Mouse (Mus musculus): Measurements from ENCODE around the gene Alkbh2. TPM values are rescaled to one million over a fixed set of nuclear protein-coding genes. Genes with fewer than 3 reads are reported as not detected.
A peak's percentile ranks its signal among the peaks of the same experiment; 100 is the strongest.

Alkbh2 gene
- polyA plus RNA-seq, 1 experiment from 2014 or later: 5.8 TPM

DNA sequence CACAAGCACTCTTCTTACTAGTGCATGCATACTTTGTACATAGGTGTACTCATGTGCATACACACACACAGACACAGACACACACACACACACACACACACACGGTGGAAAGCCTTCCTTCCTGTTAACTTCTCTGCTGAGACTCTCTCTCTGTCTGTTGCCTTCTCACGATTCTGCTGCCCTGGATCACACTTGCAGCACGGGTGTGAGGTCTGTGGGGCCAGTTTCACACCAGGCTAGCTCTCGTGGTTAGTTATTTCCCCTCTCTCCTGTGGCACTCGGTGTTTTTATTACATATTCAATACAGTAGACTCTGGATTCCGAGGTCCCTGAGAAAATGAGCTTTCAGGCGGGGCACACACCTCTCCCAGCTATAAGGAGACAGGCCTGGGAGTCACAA lies 11.4 kb downstream of the Alkbh2 start:
- WGBS: 94% methylated on average over 7 of the region's 7 CpGs
- Histone ChIP-seq H3K4me1 (ENCODE audit: control insufficient read depth, insufficient read depth, low read length) (no peaks in the 10 kb centered on the region), H3K27me3 (ENCODE audit: control insufficient read depth, insufficient read depth, low read depth, low read length) (no peaks in the 10 kb centered on the region), H3K36me3 (ENCODE audit: control insufficient read depth, insufficient read depth, low read length) (peaks cover 39% of the 10 kb centered on the region), H3K27ac (ENCODE audit: low read length) (no peak overlapping the region), H3K4me3 (ENCODE audit: low read depth, low read length) (no peak overlapping the region), H3K9ac (ENCODE audit: low read depth, low read length) (no peak overlapping the region), H3K4me2 (ENCODE audit: low read length) (no peak overlapping the region), H3K9me3 (replicated peaks; ENCODE audit: control insufficient read depth, low read length, poor library complexity, severe bottlenecking) (no peaks in the 10 kb centered on the region)
- no peak for ATAC-seq

DNA sequence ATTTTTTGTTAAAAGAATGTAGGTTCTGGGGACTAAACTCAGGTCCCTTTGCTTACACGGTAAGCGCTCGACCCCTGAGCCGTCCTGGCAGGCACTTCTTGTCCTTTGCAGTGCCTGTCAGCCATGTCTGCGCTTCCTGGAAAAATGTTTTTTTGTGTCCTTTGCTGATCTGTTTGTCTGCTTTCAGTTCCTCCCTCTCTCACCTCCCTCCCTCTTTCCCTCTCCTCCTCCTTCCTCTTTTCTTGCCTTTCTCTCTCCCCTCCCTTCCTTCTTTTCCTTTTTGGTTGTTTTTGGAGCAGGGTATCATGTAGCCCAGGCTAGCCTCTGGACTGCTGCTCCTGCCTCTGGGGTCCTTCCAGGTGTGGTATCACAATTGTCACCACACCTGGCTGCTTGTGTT lies 13.0 kb downstream of the Alkbh2 start:
- no peak overlapping the region for H3K27ac ChIP-seq (ENCODE audit: low read length)
- H3K9me3 ChIP-seq (replicated peaks; ENCODE audit: control insufficient read depth, low read length, poor library complexity, severe bottlenecking): no peaks in the 10 kb centered on the region
- WGBS: 85% methylated on average over 5 of the region's 5 CpGs
- no peaks in the 10 kb centered on the region for H3K27me3 ChIP-seq (ENCODE audit: control insufficient read depth, insufficient read depth, low read depth, low read length)
- H3K4me1 ChIP-seq (ENCODE audit: control insufficient read depth, insufficient read depth, low read length): no peaks in the 10 kb centered on the region
- no peak overlapping the region for H3K4me2 ChIP-seq (ENCODE audit: low read length)
- no peak overlapping the region for H3K4me3 ChIP-seq (ENCODE audit: low read depth, low read length)
- H3K9ac ChIP-seq (ENCODE audit: low read depth, low read length): no peak overlapping the region
- H3K36me3 ChIP-seq (ENCODE audit: control insufficient read depth, insufficient read depth, low read length): peaks cover 34% of the 10 kb centered on the region
- ATAC-seq: no peak

DNA sequence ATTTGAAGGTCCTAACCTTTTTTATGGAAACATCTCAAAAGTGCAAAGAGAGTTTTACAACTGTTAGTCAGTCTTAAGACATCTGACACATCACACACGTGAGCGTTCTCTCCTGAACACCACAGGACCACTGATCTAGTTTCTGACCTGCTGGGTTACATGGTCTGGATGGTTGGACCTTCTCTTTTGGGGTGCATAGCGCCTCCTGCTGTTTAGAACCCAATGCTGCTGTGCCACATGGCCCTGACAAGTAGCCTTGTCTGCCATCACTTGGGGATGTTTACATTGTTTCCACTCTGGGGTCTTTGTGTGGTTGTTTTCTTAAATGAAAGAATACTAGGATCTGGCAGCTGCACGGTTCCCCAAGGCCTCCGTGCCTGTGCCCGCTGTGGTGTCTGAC lies 14.7 kb downstream of the Alkbh2 start:
- Histone ChIP-seq H3K27ac (ENCODE audit: low read length) (no peak overlapping the region), H3K9me3 (replicated peaks; ENCODE audit: control insufficient read depth, low read length, poor library complexity, severe bottlenecking) (no peaks in the 10 kb centered on the region), H3K36me3 (ENCODE audit: control insufficient read depth, insufficient read depth, low read length) (peaks cover 45% of the 10 kb centered on the region), H3K4me2 (ENCODE audit: low read length) (no peak overlapping the region), H3K9ac (ENCODE audit: low read depth, low read length) (no peak overlapping the region), H3K4me1 (ENCODE audit: control insufficient read depth, insufficient read depth, low read length) (no peaks in the 10 kb centered on the region), H3K4me3 (ENCODE audit: low read depth, low read length) (no peak overlapping the region), H3K27me3 (ENCODE audit: control insufficient read depth, insufficient read depth, low read depth, low read length) (no peaks in the 10 kb centered on the region)
- no peak for ATAC-seq
- WGBS: 78% methylated on average over 6 of the region's 6 CpGs

DNA sequence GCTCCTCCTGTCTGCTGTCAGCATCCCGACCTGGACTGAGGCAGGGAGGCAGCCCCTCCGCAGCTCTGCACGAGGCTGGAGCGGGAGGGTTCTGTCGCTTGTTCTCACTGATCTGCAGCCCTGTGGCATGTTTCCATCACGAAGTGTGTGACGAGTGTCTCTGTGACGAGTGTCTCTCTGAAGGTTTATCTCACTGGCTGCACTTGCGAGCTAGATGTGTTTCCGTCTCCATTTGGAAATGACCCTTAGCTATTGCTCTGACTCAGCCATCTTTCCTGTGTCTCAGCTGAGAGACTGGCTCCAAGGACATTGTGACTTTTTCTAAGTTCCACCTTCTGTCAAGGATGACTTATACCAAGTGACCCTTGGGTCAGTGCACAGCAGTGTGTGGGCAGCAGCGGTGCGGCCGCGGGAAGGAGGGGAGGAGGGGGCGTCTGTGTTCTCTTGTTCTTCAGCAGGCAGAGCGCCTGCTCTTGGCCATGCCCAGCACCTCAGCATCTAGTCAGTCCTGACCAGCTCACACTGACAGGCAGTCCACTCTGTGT lies 21.6 kb downstream of the Alkbh2 start:
- WGBS: 93% methylated on average over 16 of the region's 16 CpGs
- no peak overlapping the region for H3K27ac ChIP-seq (ENCODE audit: low read length)

DNA sequence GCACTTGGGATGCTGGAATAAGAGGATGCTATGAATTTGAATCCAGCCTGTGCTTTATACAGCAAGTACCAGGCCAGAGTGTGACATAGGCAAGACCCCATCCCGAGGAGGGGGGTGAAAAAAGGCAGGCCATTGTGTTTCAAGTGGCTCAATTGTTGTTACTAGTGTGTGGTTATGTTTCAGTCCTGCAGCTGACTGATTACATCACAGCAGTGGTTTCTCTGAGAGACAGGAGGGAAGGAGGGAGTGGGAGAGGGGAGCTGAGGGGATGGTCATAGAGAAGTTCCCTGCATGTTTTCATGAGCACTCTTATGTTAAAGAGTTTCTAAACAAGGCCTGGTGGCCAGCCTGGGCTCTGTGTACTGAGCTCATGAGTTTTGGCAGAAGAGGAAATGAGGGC lies 25.2 kb downstream of the Alkbh2 start:
- no peak for ATAC-seq
- no peaks in the 10 kb centered on the region for H3K9me3 ChIP-seq (replicated peaks; ENCODE audit: control insufficient read depth, low read length, poor library complexity, severe bottlenecking)
- no peak overlapping the region for H3K4me2 ChIP-seq (ENCODE audit: low read length)
- no peaks in the 10 kb centered on the region; the same call in 1 of the 2 replicates for H3K27me3 ChIP-seq (ENCODE audit: control insufficient read depth, insufficient read depth, low read depth, low read length)
- WGBS: 79% methylated on average over 1 of the region's 1 CpGs
- no peak overlapping the region for H3K27ac ChIP-seq (ENCODE audit: low read length)
- H3K36me3 ChIP-seq (ENCODE audit: control insufficient read depth, insufficient read depth, low read length): peaks cover 18% of the 10 kb centered on the region
- H3K4me1 ChIP-seq (ENCODE audit: control insufficient read depth, insufficient read depth, low read length): peaks cover 19% of the 10 kb centered on the region
- no peak overlapping the region for H3K9ac ChIP-seq (ENCODE audit: low read depth, low read length)
- no peak overlapping the region for H3K4me3 ChIP-seq (ENCODE audit: low read depth, low read length)

More for the DNA sequence above, 21.6 kb downstream of the Alkbh2 start:
- H3K4me2 ChIP-seq (ENCODE audit: low read length): no peak overlapping the region
- H3K27me3 ChIP-seq (ENCODE audit: control insufficient read depth, insufficient read depth, low read depth, low read length): no peaks in the 10 kb centered on the region
- peaks cover 46% of the 10 kb centered on the region for H3K36me3 ChIP-seq (ENCODE audit: control insufficient read depth, insufficient read depth, low read length)
- H3K9me3 ChIP-seq (replicated peaks; ENCODE audit: control insufficient read depth, low read length, poor library complexity, severe bottlenecking): no peaks in the 10 kb centered on the region
- H3K4me3 ChIP-seq (ENCODE audit: low read depth, low read length): no peak overlapping the region
- no peak overlapping the region for H3K9ac ChIP-seq (ENCODE audit: low read depth, low read length)
- H3K4me1 ChIP-seq (ENCODE audit: control insufficient read depth, insufficient read depth, low read length): peaks cover 5% of the 10 kb centered on the region
- no peak for ATAC-seq

DNA sequence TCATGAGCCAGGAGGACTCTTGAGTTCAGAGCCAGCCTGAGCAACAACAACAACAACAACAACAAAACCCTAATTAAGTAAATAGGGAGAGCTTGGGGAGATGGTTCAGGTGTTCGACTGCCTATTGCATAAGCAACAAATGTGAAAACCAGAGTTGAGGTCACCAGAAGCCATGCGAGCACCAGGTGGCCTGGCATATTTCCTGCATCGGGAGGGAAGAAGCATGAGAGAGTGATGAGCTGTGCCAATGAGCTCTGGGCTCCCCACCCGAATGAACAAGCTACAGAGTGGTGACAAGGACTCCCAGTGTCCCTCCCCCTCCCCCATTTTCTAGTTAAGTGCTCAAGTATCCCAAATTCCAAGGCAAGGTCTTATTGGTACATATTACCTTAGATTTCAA lies 26.1 kb downstream of the Alkbh2 start:
- peaks cover 16% of the 10 kb centered on the region for H3K36me3 ChIP-seq (ENCODE audit: control insufficient read depth, insufficient read depth, low read length)
- no peak overlapping the region for H3K4me3 ChIP-seq (ENCODE audit: low read depth, low read length)
- WGBS: 87% methylated on average over 4 of the region's 4 CpGs
- no peaks in the 10 kb centered on the region; the same call in 1 of the 2 replicates for H3K27me3 ChIP-seq (ENCODE audit: control insufficient read depth, insufficient read depth, low read depth, low read length)
- H3K9me3 ChIP-seq (replicated peaks; ENCODE audit: control insufficient read depth, low read length, poor library complexity, severe bottlenecking): no peaks in the 10 kb centered on the region
- H3K27ac ChIP-seq (ENCODE audit: low read length): no peak overlapping the region
- ATAC-seq: no peak
- peaks cover 19% of the 10 kb centered on the region for H3K4me1 ChIP-seq (ENCODE audit: control insufficient read depth, insufficient read depth, low read length)
- no peak overlapping the region for H3K4me2 ChIP-seq (ENCODE audit: low read length)
- no peak overlapping the region for H3K9ac ChIP-seq (ENCODE audit: low read depth, low read length)

DNA sequence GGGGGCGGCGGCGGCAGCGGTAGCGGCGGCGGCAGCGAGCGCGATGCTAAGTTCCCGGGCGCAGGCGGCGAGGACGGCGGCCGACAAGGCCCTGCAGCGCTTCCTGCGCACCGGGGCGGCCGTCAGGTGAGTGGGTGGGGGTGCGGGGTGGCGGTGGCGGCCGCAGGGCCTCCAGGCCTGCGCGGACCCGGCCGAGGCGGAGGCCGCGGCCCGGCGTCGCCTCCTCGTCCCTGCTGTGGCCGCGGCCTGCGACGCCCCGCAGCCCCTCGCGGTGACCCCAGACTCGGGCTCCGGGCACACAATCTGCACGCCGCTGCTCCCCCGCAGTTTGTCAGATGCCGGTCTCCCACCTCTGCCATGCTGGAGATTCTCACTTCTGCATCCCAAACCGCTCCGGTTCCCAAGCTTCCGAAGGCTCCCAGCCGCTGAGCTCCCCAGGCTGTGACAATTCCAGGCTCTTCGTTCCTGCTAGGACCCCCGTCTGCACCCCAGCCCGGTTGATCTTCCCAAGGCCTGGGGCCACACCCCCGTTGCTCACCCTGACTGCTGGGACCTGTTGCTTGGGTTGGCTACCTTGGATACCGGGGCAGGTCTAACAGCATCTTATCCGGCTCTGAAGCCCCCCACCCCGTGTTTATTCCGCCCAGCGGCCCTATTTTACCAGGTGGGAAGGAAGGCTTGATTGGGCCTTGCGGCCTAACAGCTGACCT lies 27.5 kb downstream of the Alkbh2 start:
- Histone ChIP-seq H3K4me2 (ENCODE audit: low read length) (peak overlapping the region; percentile 99), H3K9ac (ENCODE audit: low read depth, low read length) (peak overlapping the region; percentile 94), H3K27ac (ENCODE audit: low read length) (peak overlapping the region; percentile 84), H3K4me3 (ENCODE audit: low read depth, low read length) (peak overlapping the region; percentile 77), H3K36me3 (ENCODE audit: control insufficient read depth, insufficient read depth, low read length) (peaks cover 4% of the 10 kb centered on the region; the same call in 1 of the 2 replicates), H3K4me1 (ENCODE audit: control insufficient read depth, insufficient read depth, low read length) (peaks cover 19% of the 10 kb centered on the region), H3K9me3 (replicated peaks; ENCODE audit: control insufficient read depth, low read length, poor library complexity, severe bottlenecking) (no peaks in the 10 kb centered on the region), H3K27me3 (ENCODE audit: control insufficient read depth, insufficient read depth, low read depth, low read length) (no peaks in the 10 kb centered on the region; the same call in 1 of the 2 replicates)
- ATAC-seq: peak; percentile 72; the same call in 1 of the 2 replicates
- 2% methylated on average over 64 of the region's 64 CpGs for WGBS

DNA sequence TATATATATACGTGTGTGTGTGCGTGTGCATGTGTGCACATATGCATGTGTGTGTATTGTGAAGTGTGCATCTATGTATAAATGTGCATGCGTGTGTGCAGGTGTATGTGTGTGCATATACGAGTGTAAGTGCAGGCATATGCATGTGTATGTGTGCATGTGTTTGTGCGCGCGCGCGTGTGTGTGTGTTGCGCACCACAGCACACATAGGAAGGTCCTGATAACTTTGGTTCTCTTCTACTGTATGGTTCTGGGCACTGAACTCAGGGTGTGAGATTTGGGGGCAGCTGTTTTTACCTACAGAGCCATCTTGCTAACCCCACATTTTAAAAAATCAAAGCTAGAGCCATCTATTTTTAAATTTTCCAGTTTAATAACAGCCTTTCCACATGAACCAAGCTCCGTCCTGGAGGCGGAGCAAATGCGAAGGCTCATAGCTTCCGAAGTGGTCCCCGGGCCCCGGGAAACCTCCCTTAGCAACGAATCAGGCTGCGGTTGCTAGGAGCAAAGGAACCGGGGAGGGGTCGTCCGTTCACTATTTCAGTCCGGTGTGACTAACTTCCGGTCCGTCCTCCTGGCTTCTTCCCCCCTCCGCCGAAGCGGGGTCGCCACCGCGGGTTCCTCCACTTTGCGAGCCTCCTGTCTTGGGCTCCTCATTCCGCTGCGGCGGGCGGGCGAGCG lies 28.2 kb downstream of the Alkbh2 start:
- Histone ChIP-seq H3K4me3 (ENCODE audit: low read depth, low read length) (peak overlapping the region; percentile 77), H3K36me3 (ENCODE audit: control insufficient read depth, insufficient read depth, low read length) (0 out of 2 replicates have a peak, but pooled peaks cover 3% of the 10 kb centered on the region), H3K4me2 (ENCODE audit: low read length) (peak overlapping the region; percentile 99), H3K27me3 (ENCODE audit: control insufficient read depth, insufficient read depth, low read depth, low read length) (no peaks in the 10 kb centered on the region; the same call in 1 of the 2 replicates), H3K9me3 (replicated peaks; ENCODE audit: control insufficient read depth, low read length, poor library complexity, severe bottlenecking) (no peaks in the 10 kb centered on the region), H3K9ac (ENCODE audit: low read depth, low read length) (peak overlapping the region; percentile 94), H3K27ac (ENCODE audit: low read length) (peak overlapping the region; percentile 84), H3K4me1 (ENCODE audit: control insufficient read depth, insufficient read depth, low read length) (peaks cover 19% of the 10 kb centered on the region)
- ATAC-seq: peak; percentile 94
- 6% methylated on average over 37 of the region's 37 CpGs for WGBS

Measured in midbrain, embryonic 16.5 days (tissue).